Mouse (Mus musculus) urinary bladder, postnatal 25 days (tissue): ENCODE results near the gene Npas3.

Source experiments
- DNase-seq: peaks from one replicate; pipeline ENCODE4 v3.0.0; 2022; ENCODE audit warnings: low spot score

The Npas3 gene

DNA sequence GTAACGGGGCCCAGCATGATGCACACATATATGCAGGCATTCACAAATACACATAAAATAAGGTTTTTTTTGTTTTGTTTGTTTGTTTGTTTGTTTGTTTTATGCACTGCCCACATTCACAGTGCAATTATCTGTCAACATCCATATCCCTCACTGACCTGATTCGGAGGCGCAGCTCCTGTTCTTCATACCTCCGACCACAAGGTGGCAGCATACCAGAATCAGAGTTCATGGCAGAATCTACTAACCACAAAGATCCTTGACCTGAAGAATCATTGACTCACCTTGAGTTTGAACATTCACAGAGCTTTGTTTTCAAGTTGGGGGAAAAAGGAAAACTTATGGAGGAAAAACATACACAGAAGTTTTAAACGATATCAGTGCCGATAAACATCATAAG is 743.9 kb downstream of the Npas3 start:
- peak; percentile 3 for DNase-seq

DNA sequence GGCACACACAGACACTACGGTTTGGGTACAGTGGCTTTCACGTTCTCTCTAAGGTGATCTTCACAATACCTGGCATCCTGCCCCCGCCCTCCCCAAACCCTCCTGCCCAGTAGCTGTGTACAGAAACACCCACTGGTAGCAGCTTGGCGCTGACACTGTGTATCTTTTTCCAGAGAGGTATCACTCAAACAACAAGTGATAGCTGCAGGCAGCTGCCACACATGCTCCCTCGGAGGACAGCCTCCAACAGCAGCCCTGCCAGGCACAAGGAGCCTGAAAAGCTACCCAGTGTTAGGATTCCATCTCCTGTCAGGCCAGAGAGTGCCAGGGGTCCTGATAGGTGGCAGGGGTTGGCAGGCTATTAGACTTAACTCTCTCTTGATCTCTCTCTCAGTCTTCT is 747.2 kb downstream of the Npas3 start:
- DNase-seq = no peak

DNA sequence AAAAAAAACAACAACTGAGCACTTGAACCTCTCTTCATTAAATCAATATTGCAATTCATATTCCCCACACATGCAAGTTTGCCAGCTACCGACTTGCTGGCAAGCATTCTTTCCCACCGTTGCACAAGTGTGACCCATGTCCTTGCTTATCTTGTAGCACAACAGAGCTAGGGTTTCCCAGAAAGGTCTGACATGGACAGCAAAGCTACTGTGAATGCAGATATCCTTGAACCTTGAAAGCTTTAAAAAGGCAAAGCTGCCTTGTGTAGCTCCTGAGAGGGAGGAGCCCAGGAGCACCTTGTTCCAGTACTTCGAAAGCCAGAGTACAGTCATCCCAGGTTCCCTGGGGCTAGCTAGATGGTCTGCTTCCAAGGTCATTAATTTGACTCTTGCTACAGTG is 748.7 kb downstream of the Npas3 start:
- no peak for DNase-seq

DNA sequence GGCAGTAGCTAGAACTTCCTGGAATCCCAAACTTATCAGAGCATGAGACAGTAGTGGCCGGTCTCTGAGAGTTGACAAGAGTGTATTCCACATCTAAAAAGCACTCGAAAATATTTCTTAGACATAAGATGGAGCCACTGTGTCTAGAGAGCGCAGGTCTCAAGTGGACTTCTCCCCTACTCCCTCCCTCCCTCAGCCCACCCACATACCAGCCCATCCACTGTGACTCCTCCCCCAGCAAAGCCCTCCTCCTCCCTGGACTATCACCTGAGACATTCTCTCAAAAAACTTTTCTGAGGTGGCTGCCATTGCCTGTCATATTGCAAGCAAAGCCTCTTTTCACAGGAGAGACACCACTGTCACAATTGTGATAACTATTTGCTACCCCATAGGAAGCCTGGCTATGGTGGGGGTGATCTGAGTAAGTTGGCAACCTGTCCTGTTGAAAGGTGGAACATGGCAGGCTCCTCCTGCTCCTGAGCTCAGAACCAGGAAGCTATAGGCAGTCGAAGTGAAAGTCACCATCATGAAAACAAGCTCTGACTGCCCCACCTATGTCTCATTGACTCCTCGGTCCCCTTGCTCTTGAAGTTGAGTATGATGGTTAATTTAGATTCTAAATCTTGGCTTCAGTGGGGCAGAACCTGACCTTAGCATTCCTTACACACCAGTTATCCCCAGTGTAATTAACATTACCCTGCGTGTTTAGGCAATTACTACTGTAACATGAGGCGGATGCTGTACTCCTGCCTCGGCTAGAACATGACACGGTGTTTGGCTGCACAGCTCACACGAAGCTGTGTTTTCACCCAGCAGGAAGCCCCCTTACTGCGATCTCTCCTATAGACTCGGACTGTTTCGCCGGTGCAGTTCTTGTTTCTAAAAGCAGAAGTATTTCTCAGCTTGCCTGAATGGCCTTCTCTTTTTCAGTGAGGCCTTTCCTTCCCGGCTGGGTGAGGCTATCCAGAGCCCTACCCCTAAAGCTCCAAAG is 751.5 kb downstream of the Npas3 start:
- no peak for DNase-seq

DNA sequence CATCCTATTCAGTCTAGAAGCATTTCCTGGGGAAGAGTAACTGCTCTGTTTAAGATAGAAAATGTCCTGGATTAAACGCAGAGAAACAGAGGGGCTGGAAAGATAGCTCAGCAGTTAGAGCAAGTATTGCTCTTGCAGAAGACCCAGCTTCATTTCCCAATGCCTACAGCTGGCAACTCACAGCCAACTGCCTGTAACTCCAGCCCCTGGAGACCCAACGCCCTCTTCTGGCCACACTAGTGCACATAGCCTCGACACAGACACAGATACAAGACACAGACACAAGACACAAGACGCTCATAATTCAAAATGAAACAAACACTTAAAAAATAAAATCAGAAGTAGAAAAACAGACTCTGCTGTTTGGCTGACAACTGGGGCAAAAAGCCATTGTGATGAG is 754.0 kb downstream of the Npas3 start:
- DNase-seq = no peak

DNA sequence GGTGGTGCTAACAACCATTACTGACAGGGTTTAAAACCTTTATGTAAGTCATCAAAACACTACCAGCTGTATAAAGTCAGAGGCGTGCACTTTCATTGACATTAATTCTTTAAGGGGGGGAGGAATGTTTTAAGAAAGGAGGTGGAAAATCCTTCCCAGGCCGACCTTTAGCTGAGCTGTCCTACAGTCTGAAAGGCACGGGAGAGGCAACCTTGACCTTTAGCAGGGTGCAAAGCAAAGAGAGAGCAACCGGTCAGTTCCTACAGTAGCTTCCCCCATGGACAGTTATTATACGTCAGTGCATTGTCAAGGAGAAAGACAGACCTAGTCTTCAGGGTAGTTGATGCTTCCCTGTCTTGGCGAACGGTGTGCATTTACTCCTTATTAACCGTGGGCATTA is 756.1 kb downstream of the Npas3 start:
- no peak for DNase-seq

DNA sequence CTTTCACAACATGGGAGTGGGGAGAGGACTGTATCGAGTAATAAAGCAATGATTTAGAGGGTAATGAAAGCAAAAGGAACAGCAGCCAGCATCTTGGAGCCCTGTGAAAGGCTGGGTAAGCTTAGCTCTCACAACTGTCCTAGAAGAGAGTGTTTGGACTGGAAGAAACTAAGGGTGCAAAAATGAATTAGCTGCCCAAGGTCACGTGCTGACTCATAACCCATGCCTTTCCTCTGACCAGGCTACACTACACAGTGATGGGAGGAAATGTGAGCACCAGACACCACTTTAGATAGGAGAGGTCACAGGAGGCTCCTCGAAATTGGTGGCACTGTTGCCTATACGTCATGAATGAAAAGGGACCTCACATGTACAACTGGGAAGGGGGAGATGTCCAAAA is 757.1 kb downstream of the Npas3 start:
- no peak for DNase-seq

DNA sequence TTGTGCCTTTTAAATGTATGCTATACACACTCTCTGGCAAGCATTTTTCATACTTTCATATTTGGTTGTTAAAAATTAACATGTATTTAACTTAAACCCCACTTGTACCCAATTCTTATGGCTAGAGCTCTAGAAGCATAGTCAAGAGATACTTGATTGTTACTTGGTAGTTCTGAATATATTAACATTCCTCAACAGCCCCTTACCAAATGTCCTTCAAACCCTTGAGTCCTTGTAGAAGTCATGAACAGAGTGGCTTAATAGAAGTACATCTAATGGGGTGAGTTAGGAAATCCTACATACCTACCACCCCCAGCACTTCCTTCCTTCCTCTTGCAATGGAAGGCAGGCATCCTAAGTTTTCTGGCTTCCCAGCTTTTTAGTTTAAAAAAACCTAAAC is 766.8 kb downstream of the Npas3 start:
- no peak for DNase-seq

DNA sequence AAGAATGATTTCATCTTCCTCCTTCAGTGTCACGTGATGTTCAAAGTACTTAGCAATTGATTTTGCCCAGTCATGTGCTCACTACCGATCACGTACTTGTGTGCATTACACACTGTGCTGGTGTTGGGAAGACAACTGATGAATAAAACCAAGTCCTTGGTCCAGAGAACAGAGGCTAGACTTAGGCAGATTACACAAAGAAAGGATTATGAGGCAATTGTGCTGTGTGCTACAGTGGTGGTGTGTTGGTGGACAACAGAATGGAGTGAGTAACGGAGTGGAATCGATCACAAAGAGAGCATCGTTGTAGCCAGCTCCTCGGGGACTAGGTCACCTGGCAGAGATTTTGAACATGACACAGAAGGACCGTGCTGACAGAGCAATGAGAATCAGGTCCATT is 769.5 kb downstream of the Npas3 start:
- no peak for DNase-seq

DNA sequence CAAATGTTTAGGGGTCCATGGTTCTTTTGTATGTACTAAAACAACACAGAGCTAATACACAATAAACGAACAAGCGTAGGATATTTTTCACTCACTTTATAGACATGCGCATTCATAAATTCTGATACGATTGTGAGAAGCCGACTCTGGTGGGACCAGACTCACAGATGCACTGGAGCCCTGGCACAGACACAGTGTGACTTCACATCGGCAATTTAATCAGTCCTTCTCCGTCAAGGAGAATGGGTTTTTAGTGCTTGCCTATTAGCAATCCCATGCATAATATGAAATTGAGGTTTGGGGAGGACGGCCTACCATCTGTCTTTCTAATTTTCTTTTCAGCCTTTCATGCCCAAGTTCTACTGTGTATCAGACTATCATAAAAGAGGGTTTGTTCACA is 771.5 kb downstream of the Npas3 start:
- DNase-seq = no peak

DNA sequence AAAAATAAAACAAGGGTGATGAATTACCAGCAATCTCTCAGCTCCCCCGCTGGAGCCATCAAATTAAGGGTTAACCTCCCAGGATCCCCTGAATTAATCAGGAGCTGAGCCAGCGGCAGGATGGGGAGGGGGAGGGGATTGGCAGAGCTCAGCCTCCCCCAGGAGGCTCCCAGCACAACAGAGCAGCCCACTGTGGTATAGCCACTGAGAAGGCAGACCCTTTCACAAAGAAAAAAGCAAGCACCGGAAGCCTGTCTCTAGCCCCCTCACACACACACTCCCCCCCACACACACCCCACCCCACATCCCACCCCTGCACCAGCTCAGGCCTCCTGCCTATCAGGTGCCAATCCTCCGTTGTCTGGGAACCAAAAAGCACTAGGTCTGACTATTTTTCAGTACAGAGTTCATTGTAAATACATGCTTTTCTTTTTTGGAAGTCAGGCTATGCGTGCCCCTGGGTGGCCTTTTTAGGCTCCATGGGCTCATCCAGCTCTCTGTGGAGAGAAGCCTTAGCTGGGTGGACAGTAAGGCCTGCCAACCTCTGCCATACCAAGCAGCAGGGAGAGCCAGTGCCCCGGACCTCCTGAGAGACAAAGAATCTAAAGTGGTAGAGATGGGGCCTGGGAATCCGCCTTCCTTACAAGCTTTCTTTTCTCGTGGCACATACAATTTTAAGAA is 786.3 kb downstream of the Npas3 start:
- no peak for DNase-seq

DNA sequence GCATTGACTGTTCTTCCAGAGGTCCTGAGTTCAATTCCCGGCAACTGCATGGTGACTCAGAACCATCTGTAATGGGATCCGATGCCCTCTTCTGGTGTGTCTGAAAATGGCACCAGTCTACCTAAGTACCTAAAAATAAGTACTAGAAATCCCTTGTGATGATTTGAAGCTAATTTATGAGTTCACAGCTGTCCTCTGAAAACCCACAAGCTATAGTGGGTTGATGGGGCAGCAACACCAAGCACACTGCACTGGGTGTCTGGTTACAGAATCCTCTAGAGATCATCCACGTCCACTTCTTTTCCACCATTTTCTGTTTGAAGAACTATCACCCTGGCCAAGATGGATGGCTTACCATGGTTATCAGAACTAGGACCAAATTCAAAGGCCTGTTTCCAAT is 789.1 kb downstream of the Npas3 start:
- no peak for DNase-seq

DNA sequence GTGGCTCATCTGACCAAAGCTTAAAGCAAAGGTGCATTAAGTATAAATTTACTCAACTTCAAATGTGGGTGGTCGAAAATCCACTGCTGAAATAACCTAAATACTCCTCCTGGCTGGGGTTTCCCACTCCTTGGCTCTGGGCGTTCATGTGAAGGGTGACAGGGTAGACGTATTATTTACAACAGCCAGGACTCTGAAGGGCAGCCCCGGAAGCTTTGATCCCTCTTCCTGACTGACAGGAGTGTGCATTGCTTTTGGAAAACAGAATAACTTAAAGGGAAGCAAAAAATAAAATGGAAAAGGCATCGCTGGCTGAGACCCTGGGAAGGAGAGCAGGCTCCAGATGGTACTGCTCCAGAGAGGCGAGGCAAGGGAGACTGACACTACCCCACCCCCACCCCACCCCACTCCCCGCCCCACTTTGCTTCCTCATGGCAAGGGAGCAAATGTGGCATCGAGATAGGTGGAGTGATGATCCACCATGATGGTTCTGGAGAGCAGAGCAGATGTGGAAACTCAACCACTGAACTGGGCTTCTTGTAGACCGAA is 794.6 kb downstream of the Npas3 start:
- no peak for DNase-seq

DNA sequence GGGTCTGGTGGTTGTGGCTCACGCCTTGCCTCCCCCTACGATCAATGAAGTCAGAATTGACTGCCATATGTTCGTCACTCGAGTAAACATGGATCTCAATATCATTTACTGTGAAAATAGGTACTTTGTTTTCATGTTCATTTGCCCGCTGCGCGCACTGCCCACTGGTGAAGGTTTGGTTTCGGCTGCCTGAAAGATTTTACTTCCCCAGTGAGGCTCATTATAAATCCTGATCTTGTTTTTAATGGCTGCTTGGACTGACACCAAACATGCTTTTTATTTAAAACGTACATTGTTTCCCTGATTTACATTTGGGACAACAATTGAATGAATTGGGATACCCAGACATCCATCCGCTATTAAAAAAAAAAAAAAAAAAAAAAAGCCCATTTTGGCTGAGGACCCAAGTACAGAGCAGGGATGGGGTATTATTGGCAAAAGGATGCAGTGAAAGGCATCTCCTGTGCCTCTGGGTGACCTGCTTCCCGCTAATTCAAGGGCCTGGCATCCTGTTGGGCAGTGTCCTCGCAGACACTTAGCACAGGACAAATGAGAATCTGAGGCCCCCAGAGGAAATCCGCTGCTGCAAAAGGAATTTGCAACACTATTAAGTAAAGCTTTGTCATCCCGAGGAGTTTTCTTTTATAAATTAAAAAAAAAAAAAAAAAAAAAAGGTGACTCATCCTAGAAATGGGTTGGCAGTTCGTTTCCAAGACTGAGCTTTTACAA is 796.3 kb downstream of the Npas3 start:
- no peak for DNase-seq

DNA sequence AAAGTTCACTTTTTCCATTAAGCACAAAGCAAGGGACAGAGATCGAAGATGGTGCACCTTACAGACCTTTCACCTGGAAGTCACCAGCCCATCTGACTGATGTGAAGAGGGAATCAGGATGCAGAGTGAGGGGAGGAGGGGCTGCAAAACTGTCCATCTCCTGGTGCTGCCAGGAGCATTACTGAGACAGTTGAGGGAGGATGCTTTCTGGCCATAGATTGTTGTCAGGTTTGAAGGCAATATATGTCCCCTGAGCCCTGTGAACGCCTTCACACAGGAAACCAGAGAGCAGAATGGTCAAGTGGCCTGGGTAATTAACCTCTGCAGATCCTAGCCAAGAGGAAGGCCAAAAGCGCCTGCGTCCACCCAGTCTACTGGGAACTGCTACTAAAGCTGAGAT is 796.9 kb downstream of the Npas3 start:
- no peak for DNase-seq

DNA sequence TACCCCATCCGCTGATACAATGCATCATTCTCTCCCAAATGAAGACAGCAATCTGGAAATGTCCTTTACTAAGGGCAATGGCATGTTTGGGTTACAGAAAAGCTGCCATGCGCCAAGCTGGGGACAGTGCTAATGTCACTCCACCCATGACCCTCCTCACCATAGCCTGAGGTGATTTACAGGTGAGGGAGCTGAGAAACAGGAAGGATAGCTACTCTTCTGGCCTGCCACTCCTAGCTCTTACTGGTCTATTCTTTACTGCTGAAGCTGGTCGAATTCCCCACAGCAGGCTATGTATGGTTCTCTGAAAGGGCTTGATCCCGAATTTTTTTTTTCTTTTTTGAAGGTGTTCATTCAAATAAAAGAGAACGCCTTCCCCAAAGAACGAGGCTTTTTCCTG is 798.3 kb downstream of the Npas3 start:
- no peak for DNase-seq

DNA sequence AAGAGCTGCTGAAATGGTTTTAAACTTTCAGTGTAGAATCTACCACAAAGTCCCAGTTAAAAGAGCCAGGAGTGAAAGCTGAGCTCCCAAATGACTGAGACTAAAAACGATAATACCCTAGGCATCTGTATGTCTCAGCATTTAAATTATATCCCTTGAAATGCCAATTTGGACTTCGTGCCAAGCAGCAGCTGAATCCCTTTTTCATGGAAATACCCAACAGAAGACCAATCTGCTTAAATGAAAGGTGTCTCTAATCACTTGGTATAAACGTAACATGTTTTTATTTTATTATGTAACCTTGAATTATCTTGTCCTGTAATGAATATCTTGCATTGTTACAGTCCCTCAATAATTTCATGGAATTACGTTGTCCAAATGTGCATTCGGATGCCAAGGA is 799.6 kb downstream of the Npas3 start:
- DNase-seq = no peak

DNA sequence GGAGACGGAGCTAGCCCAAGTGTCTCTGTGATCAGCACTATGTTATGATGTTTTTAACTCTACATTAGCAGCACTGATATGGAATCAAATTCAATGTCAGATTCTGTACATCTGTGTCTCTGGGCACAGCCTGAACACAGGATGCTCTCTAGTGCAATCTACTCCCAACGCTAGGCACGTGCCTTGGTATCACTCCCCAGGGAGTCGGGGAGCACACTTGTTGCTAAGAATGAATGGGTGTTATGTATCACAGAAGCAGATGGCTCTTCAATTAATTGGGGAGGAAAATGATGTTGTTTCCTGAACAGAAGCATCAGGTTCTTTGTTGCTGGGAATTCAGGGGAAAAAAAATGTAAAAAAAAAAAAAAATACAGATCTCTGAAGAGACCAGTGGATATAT is 801.4 kb downstream of the Npas3 start:
- no peak for DNase-seq

DNA sequence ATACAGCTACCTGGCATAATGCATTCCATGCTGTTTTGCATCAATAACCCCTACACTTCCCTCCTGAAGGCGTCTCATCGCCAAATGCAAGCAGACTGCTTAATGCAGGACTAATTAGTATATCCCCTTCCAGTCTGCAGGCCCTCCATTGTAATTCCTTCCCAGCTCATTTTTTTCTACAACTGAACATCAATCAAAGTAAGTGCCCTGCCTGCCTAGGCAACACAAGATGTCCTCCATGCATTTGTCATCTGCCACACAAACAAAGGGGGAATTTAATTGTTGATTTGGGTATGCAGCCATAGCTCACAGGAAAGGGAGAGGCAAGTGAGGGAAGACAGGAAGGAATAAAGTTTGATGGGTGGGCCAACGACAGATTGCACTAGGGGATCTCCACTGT is 804.5 kb downstream of the Npas3 start:
- DNase-seq = no peak

DNA sequence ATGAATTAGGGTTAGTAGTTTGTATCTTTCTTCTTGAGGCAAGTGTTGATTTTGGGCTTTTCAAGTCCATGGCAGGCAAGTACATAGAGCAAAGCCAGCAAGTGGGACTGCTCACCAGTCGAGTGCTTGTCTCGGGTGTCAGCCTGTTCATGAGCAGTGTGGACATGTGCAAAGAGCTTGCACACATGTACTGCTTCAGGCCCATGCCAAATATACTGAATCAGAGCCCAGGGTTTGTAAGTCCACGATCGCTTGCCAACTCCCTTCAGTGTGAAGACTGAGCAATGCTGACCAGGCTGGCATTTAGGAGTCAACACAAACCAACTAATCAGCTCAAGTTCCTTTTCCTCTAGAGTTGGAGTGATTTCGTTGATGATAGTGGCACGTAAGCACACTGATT is 805.1 kb downstream of the Npas3 start:
- DNase-seq = no peak

DNA sequence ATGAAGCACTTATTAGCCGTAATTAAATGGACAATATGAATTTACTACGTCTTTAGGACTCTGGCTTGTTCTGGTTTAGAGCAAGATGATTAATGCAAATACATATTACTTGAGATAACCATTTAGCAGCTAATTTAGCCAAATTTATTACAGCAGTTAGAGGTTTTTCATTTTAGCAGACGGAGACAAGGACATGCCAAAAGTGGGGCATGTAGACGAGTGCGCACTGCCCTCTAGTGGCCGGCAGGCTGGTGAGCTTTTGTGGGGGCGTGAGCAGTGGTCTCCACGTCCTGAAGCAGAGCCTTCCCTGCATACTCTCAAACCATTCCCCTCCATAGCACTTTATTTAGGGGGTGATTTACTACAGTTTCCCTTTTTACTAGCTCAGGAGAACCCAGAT is 812.3 kb downstream of the Npas3 start:
- DNase-seq = peak; percentile 66

DNA sequence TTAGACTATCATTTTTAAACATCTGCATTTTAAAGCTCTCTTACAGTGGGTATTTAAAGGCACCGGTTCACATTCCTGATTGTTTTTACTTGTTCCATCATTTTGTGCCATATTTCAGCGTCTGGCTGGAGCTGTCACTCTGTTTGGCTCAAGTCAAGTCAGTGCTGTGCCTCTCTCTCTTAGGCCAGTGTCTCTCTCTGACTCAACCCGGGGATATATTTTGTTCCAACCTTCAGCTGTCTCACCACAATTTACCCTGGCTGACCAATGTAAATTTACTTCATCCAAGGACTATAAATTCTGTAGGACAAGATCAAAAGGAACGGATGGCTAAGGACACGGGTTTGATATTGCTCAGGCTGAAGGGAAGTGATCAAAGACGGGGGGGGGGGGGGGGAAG is 812.7 kb downstream of the Npas3 start:
- DNase-seq = no peak

DNA sequence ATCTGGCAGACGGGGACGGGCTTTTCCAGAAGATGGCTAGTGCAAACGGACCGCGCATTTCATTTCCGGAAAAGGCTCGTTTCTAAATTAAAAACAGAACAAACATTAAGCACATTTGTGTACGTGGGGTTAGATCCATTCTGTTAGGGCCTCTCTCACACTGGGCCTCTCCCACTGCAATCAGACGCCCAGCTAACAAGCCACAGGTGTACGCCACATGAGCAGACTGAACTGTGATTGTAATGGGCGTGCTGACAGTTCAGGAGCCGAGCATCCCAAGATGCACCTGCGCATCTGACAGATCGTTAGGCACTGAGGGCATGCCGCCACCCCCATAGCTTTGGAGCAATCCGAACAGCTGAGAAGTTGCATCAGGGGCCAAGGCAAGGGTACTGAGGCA is 816.5 kb downstream of the Npas3 start:
- no peak for DNase-seq
